Mouse (Mus musculus) thymus, postnatal 4 days (tissue): Measurements from ENCODE around the gene Teddm2.
A peak's percentile ranks its signal among the peaks of the same experiment; 100 is the strongest.

Experiments used
- DNase-seq: peaks from one replicate; pipeline ENCODE4 v3.0.0; 2021

Gene Teddm2

GRCm38 (mm10) chr1:153814278-153814677 lies 85.8 kb downstream of the Teddm2 start:
- no peak for DNase-seq

GRCm38 (mm10) chr1:153807390-153807993 lies 92.5 kb downstream of the Teddm2 start:
- DNase-seq: peak; percentile 78

GRCm38 (mm10) chr1:153803530-153803929 lies 96.5 kb downstream of the Teddm2 start:
- no peak for DNase-seq

GRCm38 (mm10) chr1:153802691-153803090 lies 97.3 kb downstream of the Teddm2 start:
- no peak for DNase-seq
